Mouse (Mus musculus): ENCODE results near the gene Olfr1410. TPM values are rescaled to one million over a fixed set of nuclear protein-coding genes. Genes with fewer than 3 reads are reported as not detected.

The Olfr1410 gene
- total RNA-seq (2023), result not detected

DNA sequence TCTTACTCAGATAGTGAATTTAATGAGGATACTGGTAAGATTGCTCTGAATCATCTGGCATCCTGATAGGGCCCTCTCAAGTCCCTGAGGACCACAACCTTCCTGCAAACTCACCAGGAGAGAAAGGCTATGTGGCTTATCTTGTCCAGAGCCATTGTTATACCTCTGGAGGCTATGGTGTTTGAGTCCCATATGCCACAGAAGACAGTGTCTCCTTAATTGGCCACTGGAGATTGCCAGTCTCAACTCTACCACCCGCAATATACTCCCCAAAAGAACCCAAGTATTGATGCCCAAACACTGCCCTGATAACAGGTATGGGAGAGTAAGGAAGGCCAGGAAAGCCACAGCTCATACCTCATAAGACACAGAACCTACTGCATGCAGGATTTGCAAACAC, at the start of gene Olfr1410:
Olfr1410 (plus strand) TSS at position 301 of the 400 bp plus-strand sequence.

DNA sequence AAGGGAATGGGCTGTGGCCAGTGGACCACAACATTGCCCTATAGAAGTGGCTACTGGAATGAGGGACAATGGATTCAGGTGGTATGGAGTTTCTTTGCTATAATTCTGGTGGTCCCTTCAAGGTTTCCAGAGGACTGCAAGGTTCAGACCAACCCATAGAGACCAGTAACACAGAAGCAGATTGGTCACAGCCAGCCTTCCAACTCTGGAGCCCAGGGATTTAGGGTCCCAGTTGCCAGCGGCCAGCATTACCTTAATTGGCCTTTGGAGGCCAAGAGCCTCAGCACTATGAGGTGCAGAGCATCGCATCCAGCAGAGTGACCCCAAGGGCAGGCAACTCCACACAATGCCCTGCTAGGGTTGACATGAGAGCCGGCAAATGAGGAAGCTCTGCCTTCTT, 34.6 kb upstream of the Olfr1410 start, which contains the start of gene Olfr1413:
Olfr1413 (plus strand) TSS at position 301 of the 400 bp plus-strand sequence.

GRCm38 (mm10) chr1:92585479-92585878, 20.1 kb upstream of the Olfr1410 start, which contains the start of gene Olfr1412:
Gene Olfr1412 (plus strand): TSS chr1:92585779.

DNA sequence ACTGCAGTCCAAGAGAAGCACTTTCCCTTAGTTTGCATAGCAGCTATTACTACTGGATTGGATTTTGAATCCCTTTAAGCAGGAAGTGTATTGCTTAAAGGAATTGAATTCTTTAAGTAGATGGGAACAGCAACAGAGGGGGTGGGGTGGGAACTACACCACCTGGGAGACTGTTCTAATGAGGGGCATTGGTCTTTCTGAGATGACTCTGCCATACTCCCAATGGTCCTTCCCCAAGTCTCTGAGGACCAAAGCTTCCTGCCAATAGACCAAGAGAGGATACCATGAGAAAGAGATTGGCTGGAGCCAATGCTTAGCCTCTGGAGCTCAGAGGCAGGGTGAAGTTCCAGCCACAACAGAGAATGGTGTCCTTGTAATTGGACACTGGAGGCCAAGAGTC, 11.5 kb upstream of the Olfr1410 start, which contains the start of gene Olfr1411:
Olfr1411 (plus strand) TSS at position 301 of the 400 bp plus-strand sequence.

DNA sequence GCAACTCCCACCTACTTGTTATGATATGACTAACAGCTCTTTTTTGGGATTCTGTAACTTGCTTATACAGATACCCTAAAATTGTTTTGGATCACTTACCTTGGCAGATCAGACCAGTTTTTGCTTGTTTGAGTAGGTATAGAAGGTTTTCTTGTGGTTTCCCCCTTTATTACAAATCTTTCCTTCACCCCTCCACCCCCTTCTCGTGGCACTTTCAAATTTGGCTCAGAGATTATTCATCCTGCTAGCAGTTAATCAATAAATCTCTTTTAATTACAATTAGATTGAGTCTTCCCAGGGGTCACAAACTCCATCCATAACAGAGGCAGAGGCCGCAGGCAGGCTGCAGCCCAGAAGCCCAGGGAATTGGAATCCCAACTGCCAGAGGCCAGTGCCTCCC, 11.9 kb downstream of the Olfr1410 start, which contains the start of gene Olfr12:
Olfr12 (plus strand) TSS at position 301 of the 400 bp plus-strand sequence.

GRCm38 (mm10) chr1:92641514-92642272, 36.1 kb downstream of the Olfr1410 start, which contains the start of gene Cops9:
Gene Cops9 (minus strand): TSS chr1:92641985.

DNA sequence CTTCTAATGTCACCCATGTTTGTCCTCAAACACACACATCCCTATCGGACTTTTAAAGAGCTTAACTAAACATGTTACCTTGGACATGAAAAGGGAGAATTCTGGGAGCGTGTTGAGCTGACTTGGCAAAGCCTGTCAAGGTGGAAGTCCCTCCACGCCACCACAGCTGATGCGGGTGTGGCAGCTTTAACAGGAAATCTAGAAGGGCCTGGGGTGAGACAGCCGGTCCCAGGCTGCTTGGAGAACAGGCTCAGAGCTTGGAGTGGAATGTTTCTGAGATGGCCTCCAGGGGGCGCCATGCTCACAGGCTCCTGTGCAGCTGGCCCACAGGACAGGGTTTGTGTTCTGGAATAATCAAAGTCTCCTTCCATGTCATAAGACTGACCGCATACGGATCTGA, 43.1 kb downstream of the Olfr1410 start, which contains the start of gene Otos:
Otos (minus strand) TSS at position 169 of the 400 bp plus-strand sequence.

Other genes with a start within 250 kb of the Olfr1410 start
- gene Ndufa10, start 131.9 kb upstream of the Olfr1410 start, total RNA-seq (2023), result 100 to 1,000 TPM; 162 to 166 TPM
- not detected for gene Olfr1416, start 120.7 kb upstream of the Olfr1410 start, total RNA-seq (2023)
- not detected for gene Olfr1415, start 109.7 kb upstream of the Olfr1410 start, total RNA-seq (2023)
- not detected for gene Olfr1414, start 87.1 kb upstream of the Olfr1410 start, total RNA-seq (2023)
- not detected for gene Olfr1413, start 34.5 kb upstream of the Olfr1410 start, total RNA-seq (2023)
- gene Olfr1412, start 20.0 kb upstream of the Olfr1410 start, total RNA-seq (2023), result not detected
- not detected for gene Olfr1411, start 11.4 kb upstream of the Olfr1410 start, total RNA-seq (2023)
- gene Olfr12, start 12.0 kb downstream of the Olfr1410 start, total RNA-seq (2023), result not detected
- 100 to 1,000 TPM; 105 to 111 TPM for gene Cops9, start 36.2 kb downstream of the Olfr1410 start, total RNA-seq (2023)
- gene Otos, start 43.1 kb downstream of the Olfr1410 start, total RNA-seq (2023), result not detected
- gene Gpc1, start 225.9 kb downstream of the Olfr1410 start, total RNA-seq (2023), result 10 to 100 TPM; 10.4 to 13.2 TPM